Mouse (Mus musculus) heart, adult 8-10 months (tissue): Measurements from ENCODE around the gene Yif1b. TPM values are rescaled to one million over a fixed set of nuclear protein-coding genes. Genes with fewer than 3 reads are reported as not detected.
"Not testable (repeated sequence)": the region's sequence is repeated elsewhere in the genome, so short reads cannot be mapped to it uniquely, and the experiment has no call there.

ENCODE experiments used
- DNase-seq: peaks from one replicate; pipeline ENCODE4 v3.0.0; 2022; ENCODE audit warnings: low spot score
- total RNA-seq, 4 experiments: library from RNA; stranded (reverse); gene quantifications; 2 replicates each; pipeline ENCODE4 v1.2.4; 2022

Yif1b gene
- total RNA-seq: 10 to 100 TPM; 66.2 to 78.1 (median 70.0) TPM

GRCm38 (mm10) chr7:29238019-29238967, at the start of gene Yif1b:
Gene Yif1b (plus strand): TSS chr7:29238329.
- peak; percentile 98 for DNase-seq

- DNase-seq: not testable (repeated sequence)
Observed at GRCm38 (mm10) chr7:29194230-29194629, 43.9 kb upstream of the Yif1b start.

- DNase-seq: no peak
Observed at GRCm38 (mm10) chr7:29202577-29202976, 35.6 kb upstream of the Yif1b start.

GRCm38 (mm10) chr7:29211013-29211412, 27.1 kb upstream of the Yif1b start:
- not testable (repeated sequence) for DNase-seq

GRCm38 (mm10) chr7:29211415-29212198, 26.5 kb upstream of the Yif1b start:
- DNase-seq: peak; percentile 89

GRCm38 (mm10) chr7:29212199-29212765, 25.8 kb upstream of the Yif1b start:
- DNase-seq: no peak

GRCm38 (mm10) chr7:29212775-29213560, 25.2 kb upstream of the Yif1b start:
- not testable (repeated sequence) for DNase-seq

GRCm38 (mm10) chr7:29213675-29214082, 24.4 kb upstream of the Yif1b start, which contains the start of gene Catsperg1:
Gene Catsperg1 (minus strand): TSS chr7:29214035.
- DNase-seq: no peak

GRCm38 (mm10) chr7:29214236-29214635, 23.9 kb upstream of the Yif1b start:
- no peak for DNase-seq

- no peak for DNase-seq
Observed at GRCm38 (mm10) chr7:29214846-29215245, 23.3 kb upstream of the Yif1b start.

GRCm38 (mm10) chr7:29224756-29225394, 13.3 kb upstream of the Yif1b start:
- no peak for DNase-seq

- no peak for DNase-seq
Observed at GRCm38 (mm10) chr7:29225520-29225919, 12.6 kb upstream of the Yif1b start.

GRCm38 (mm10) chr7:29228202-29228601, 9.9 kb upstream of the Yif1b start:
- DNase-seq: no peak

GRCm38 (mm10) chr7:29230560-29230959, 7.6 kb upstream of the Yif1b start:
- DNase-seq: no peak

- peak; percentile 43 for DNase-seq
Observed at GRCm38 (mm10) chr7:29231517-29231916, 6.6 kb upstream of the Yif1b start.

- DNase-seq: peak; percentile 79
Observed at GRCm38 (mm10) chr7:29232247-29233013, 5.7 kb upstream of the Yif1b start, which contains the start of gene Kcnk6. Gene Kcnk6 (minus strand): TSS chr7:29232515.

- peak; percentile 68 for DNase-seq
Observed at GRCm38 (mm10) chr7:29233745-29234144, 4.4 kb upstream of the Yif1b start.

GRCm38 (mm10) chr7:29234661-29235060, 3.5 kb upstream of the Yif1b start:
- DNase-seq: no peak

GRCm38 (mm10) chr7:29236593-29236992, 1.5 kb upstream of the Yif1b start:
- DNase-seq: no peak

- not testable (repeated sequence) for DNase-seq
Observed at GRCm38 (mm10) chr7:29237596-29237995, 533 bp upstream of the Yif1b start.
